Mouse (Mus musculus) ES-E14 (cell line): Measurements from ENCODE around the gene Msi2. TPM values are rescaled to one million over a fixed set of nuclear protein-coding genes. Genes with fewer than 3 reads are reported as not detected.

Experiments
- DNase-seq: peaks from one replicate; pipeline ENCODE4 v3.0.0-alpha.2; 2013; ENCODE audit warnings: low read depth, low spot score
- H3K27ac ChIP-seq: 2 replicates; pipeline ENCODE4 v1.5.1; 2012; ENCODE audit warnings: low read depth, mild to moderate bottlenecking, low read length, moderate library complexity, mixed read lengths; ENCODE audit not compliant: poor library complexity, insufficient read depth, severe bottlenecking
- H3K36me3 ChIP-seq: 2 replicates; pipeline ENCODE4 v1.6.1; 2012; ENCODE audit warnings: mild to moderate bottlenecking, low read length, moderate library complexity, mixed read lengths; ENCODE audit not compliant: control insufficient read depth, poor library complexity, insufficient read depth, severe bottlenecking
- H3K4me1 ChIP-seq, 2 experiments: fragments of 150-350 bp in 1 of 2; sonication (generic) in 1 of 2; 2 replicates each; pipeline ENCODE4 v1.6.1; 2012; ENCODE audit warnings: low read length in 2 of 2, mild to moderate bottlenecking in 1 of 2, mixed read lengths in 1 of 2; ENCODE audit not compliant: control insufficient read depth in 2 of 2, insufficient read depth in 2 of 2, poor library complexity in 1 of 2
- H3K4me3 ChIP-seq, 2 experiments: fragments of 150-350 bp in 1 of 2; sonication (generic) in 1 of 2; 2 replicates each; pipeline ENCODE4 v1.5.1; 2012; ENCODE audit warnings: low read length in 2 of 2, low read depth in 1 of 2, mild to moderate bottlenecking in 1 of 2, mixed read lengths in 1 of 2; ENCODE audit not compliant: insufficient read depth in 1 of 2, poor library complexity in 1 of 2, severe bottlenecking in 1 of 2
- H3K9ac ChIP-seq: 2 replicates; pipeline ENCODE4 v1.6.1; 2012; ENCODE audit warnings: low read depth, mild to moderate bottlenecking, low read length, mixed read lengths; ENCODE audit not compliant: poor library complexity, insufficient read depth, severe bottlenecking
- H3K9me3 ChIP-seq: fragments of 150-350 bp; sonication (generic); 2 replicates; pipeline ENCODE4 v1.6.1; 2012; ENCODE audit warnings: low read depth, mild to moderate bottlenecking, low read length; ENCODE audit not compliant: control insufficient read depth, insufficient read depth
- CHD2 ChIP-seq: IDR thresholded peaks from 2 replicates; pipeline ENCODE4 v1.6.1; 2014; ENCODE audit warnings: mild to moderate bottlenecking, low read depth, low read length, inconsistent platforms
- HCFC1 ChIP-seq: IDR thresholded peaks from 2 replicates; pipeline ENCODE4 v1.6.1; 2012; ENCODE audit warnings: low read length, inconsistent platforms, borderline replicate concordance; ENCODE audit not compliant: insufficient read depth
- MAFK ChIP-seq: IDR thresholded peaks from 2 replicates; pipeline ENCODE4 v1.6.1; 2014; ENCODE audit warnings: mild to moderate bottlenecking, low read depth, low read length, inconsistent platforms; ENCODE audit not compliant: insufficient read depth
- ZC3H11A ChIP-seq: IDR thresholded peaks from 2 replicates; pipeline ENCODE4 v1.6.1; 2012; ENCODE audit warnings: low read depth, mild to moderate bottlenecking, inconsistent platforms, low read length, borderline replicate concordance
- ZNF384 ChIP-seq: IDR thresholded peaks from 2 replicates; pipeline ENCODE4 v1.6.1; 2012; ENCODE audit warnings: low read depth, low read length, inconsistent platforms
- in situ Hi-C, 2 experiments: fragments of 600-800 bp; cut with MboI; formaldehyde crosslinking; loops; one replicate each; pipeline ENCODE4 v1.15.1; 2025; ENCODE audit warnings: low sequenced_read_pairs in 2 of 2, inconsistent platforms in 1 of 2; ENCODE audit not compliant: unreplicated experiment in 2 of 2
- total RNA-seq: library from RNA; depleted of rRNA; stranded (reverse); fragments of 300-350 nt; gene quantifications from 2 replicates; pipeline ENCODE4 v1.2.3, GENCODE M21; 2012

Msi2 gene
- total RNA-seq, 1 experiment = 66.4 TPM

GRCm38 (mm10) chr11:88492585-88492984, 225.7 kb downstream of the Msi2 start:
- H3K27ac ChIP-seq = no peak overlapping the region
- H3K9ac ChIP-seq = no peak overlapping the region
- no peaks in the 10 kb centered on the region for H3K9me3 ChIP-seq
- peaks cover 0 to 2% of the 10 kb centered on the region in 2 experiments; a peak in 1 of 4 replicates for H3K4me1 ChIP-seq
- in situ Hi-C loops = no loop called here
- H3K36me3 ChIP-seq = peaks cover 7% of the 10 kb centered on the region; the same call in 1 of the 2 replicates
- TF ChIP-seq ZNF384 (no peak), ZC3H11A (no peak), CHD2 (no peak), HCFC1 (no peak), MAFK (no peak)
- no peak for DNase-seq
- H3K4me3 ChIP-seq = no peak overlapping the region

- TF ChIP-seq ZC3H11A = no peak
- no peak overlapping the region for H3K27ac ChIP-seq
- peaks cover 7% of the 10 kb centered on the region; the same call in 1 of the 2 replicates for H3K36me3 ChIP-seq
- in situ Hi-C loops = no loop called here
- no peaks in the 10 kb centered on the region for H3K9me3 ChIP-seq
- H3K4me3 ChIP-seq = no peak overlapping the region
- no peak for DNase-seq
- H3K4me1 ChIP-seq = peaks cover 0 to 2% of the 10 kb centered on the region in 2 experiments; a peak in 1 of 4 replicates
- no peak overlapping the region for H3K9ac ChIP-seq
Measured at GRCm38 (mm10) chr11:88489985-88490384, 228.3 kb downstream of the Msi2 start.

- Histone ChIP-seq H3K9me3 (no peaks in the 10 kb centered on the region), H3K4me1 (peaks cover 0 to 2% of the 10 kb centered on the region in 2 experiments; a peak in 1 of 4 replicates), H3K36me3 (peaks cover 7% of the 10 kb centered on the region; the same call in 1 of the 2 replicates), H3K27ac (no peak overlapping the region), H3K4me3 (no peak overlapping the region), H3K9ac (no peak overlapping the region)
- no peak for TF ChIP-seq ZC3H11A
- no peak for DNase-seq
- in situ Hi-C loops = no loop called here
Measured at GRCm38 (mm10) chr11:88488941-88489724, 229.2 kb downstream of the Msi2 start.

GRCm38 (mm10) chr11:88488175-88488940, 230.0 kb downstream of the Msi2 start:
- H3K27ac ChIP-seq = no peak overlapping the region
- DNase-seq = no peak
- H3K36me3 ChIP-seq = peaks cover 7% of the 10 kb centered on the region; the same call in 1 of the 2 replicates
- in situ Hi-C loops = no loop called here
- TF ChIP-seq ZC3H11A (no peak), ZNF384 (no peak), HCFC1 (no peak), MAFK (no peak), CHD2 (no peak)
- H3K9me3 ChIP-seq = no peaks in the 10 kb centered on the region
- H3K4me1 ChIP-seq = peaks cover 0 to 2% of the 10 kb centered on the region in 2 experiments; a peak in 1 of 4 replicates
- H3K9ac ChIP-seq = no peak overlapping the region
- H3K4me3 ChIP-seq = no peak overlapping the region
